Mouse (Mus musculus) lung, postnatal 0 days (tissue): ENCODE data around the gene Hivep3.

Experiments
- CTCF ChIP-seq: IDR thresholded peaks from 2 replicates; pipeline ENCODE4 v1.5.1; 2016; ENCODE audit warnings: antibody characterized with exemption, mild to moderate bottlenecking
- EP300 ChIP-seq: IDR thresholded peaks from 2 replicates; pipeline ENCODE4 v1.6.1; 2016; ENCODE audit warnings: antibody characterized with exemption, mild to moderate bottlenecking, control low read depth

DNA sequence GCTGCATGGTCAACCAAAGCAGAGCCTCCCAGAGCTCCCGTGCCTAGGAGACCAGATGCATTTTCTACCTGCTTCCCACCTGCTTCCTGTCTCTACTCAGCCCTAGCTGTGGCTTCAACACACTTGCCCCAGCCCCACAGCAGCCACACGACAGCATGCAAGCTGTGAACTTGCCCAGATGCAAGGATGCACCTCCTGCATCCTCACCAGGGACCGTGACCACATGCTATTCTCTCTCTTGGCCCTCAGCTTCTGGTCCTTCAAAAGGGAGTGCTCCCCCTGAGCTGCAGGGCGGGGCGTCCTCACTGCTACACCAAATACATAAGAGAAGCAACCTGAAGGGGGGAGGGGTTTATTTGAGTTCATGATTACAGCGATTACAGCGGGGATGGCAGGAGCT, 303.4 kb downstream of the Hivep3 start:
- TF ChIP-seq CTCF = no peak
- no peak for TF ChIP-seq EP300
